Mouse (Mus musculus): ENCODE results near the gene Rasgef1b. TPM values are rescaled to one million over a fixed set of nuclear protein-coding genes. Genes with fewer than 3 reads are reported as not detected.

Rasgef1b gene
- total and polyA plus RNA-seq, 2 experiments = 4.0 to 20.4 TPM

DNA sequence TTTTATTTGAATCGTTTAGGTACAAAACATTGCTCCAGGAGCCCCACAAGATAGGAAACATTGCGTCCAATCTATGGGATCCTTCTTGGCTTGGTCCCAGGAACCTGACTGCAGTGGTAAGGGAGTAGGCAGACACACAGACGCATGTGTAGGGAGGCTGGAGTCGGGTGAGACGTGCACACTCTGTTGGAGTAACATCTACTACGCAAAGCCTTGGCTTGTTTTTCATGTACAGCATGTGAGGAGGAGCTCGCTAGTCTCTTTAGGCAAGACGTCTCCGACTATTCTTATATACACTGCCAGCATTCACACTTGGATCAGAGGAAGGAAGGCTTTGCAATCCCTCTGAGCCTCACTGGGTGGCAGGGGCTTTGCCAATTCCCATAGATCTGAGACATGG lies 315.5 kb downstream of the Rasgef1b start:
- no peak overlapping the region for H3K4me3 ChIP-seq (ENCODE audit: insufficient read depth, low read depth, low read length)
- no peaks in the 10 kb centered on the region for H3K27me3 ChIP-seq (ENCODE audit: control insufficient read depth, insufficient read depth, low read length)
- H3K27ac ChIP-seq (replicated peaks; ENCODE audit: insufficient read depth, low read depth, low read length) = no peak overlapping the region
- DNase-seq (ENCODE audit: extremely low read depth, low read depth, low spot score) = no peak
- TF ChIP-seq POLR2A (IDR thresholded peaks at IDR 0.05; ENCODE audit: extremely low read depth, insufficient read depth, low read length) (no peak), CTCF (IDR thresholded peaks at IDR 0.05; ENCODE audit: low read depth, low read length) (no peak)
- H3K79me2 ChIP-seq (ENCODE audit: control insufficient read depth, insufficient read depth, low read length) = no peaks in the 10 kb centered on the region
- H3K4me1 ChIP-seq (ENCODE audit: control insufficient read depth, insufficient read depth, low read length) = no peaks in the 10 kb centered on the region
- H3K36me3 ChIP-seq (ENCODE audit: control insufficient read depth, insufficient read depth, low read length) = no peaks in the 10 kb centered on the region
- 96% methylated on average over 9 of the region's 9 CpGs for WGBS
- no peak overlapping the region for H3K9ac ChIP-seq (ENCODE audit: low read depth, low read length)

GRCm38 (mm10) chr5:99404403-99405170 lies 324.3 kb downstream of the Rasgef1b start:
- no peak overlapping the region for H3K27ac ChIP-seq (replicated peaks; ENCODE audit: insufficient read depth, low read depth, low read length)
- no peaks in the 10 kb centered on the region for H3K79me2 ChIP-seq (ENCODE audit: control insufficient read depth, insufficient read depth, low read length)
- no peak overlapping the region for H3K4me3 ChIP-seq (ENCODE audit: insufficient read depth, low read depth, low read length)
- DNase-seq (ENCODE audit: extremely low read depth, low read depth, low spot score) = no peak
- no peak for TF ChIP-seq CTCF (IDR thresholded peaks at IDR 0.05; ENCODE audit: low read depth, low read length)
- no peak for TF ChIP-seq POLR2A (IDR thresholded peaks at IDR 0.05; ENCODE audit: extremely low read depth, insufficient read depth, low read length)
- H3K4me1 ChIP-seq (ENCODE audit: control insufficient read depth, insufficient read depth, low read length) = no peaks in the 10 kb centered on the region
- H3K9ac ChIP-seq (ENCODE audit: low read depth, low read length) = no peak overlapping the region
- 89% methylated on average over 11 of the region's 11 CpGs for WGBS
- no peaks in the 10 kb centered on the region for H3K27me3 ChIP-seq (ENCODE audit: control insufficient read depth, insufficient read depth, low read length)
- no peaks in the 10 kb centered on the region for H3K36me3 ChIP-seq (ENCODE audit: control insufficient read depth, insufficient read depth, low read length)

GRCm38 (mm10) chr5:99403325-99403724 lies 325.5 kb downstream of the Rasgef1b start:
- H3K4me1 ChIP-seq (ENCODE audit: control insufficient read depth, insufficient read depth, low read length) = peaks cover 5% of the 10 kb centered on the region
- no peak for TF ChIP-seq POLR2A (IDR thresholded peaks at IDR 0.05; ENCODE audit: extremely low read depth, insufficient read depth, low read length)
- TF ChIP-seq CTCF (IDR thresholded peaks at IDR 0.05; ENCODE audit: low read depth, low read length) = no peak
- no peak overlapping the region for H3K27ac ChIP-seq (replicated peaks; ENCODE audit: insufficient read depth, low read depth, low read length)
- WGBS = 76% methylated on average over 5 of the region's 5 CpGs
- H3K79me2 ChIP-seq (ENCODE audit: control insufficient read depth, insufficient read depth, low read length) = no peaks in the 10 kb centered on the region
- H3K9ac ChIP-seq (ENCODE audit: low read depth, low read length) = no peak overlapping the region
- no peak overlapping the region for H3K4me3 ChIP-seq (ENCODE audit: insufficient read depth, low read depth, low read length)
- no peaks in the 10 kb centered on the region for H3K36me3 ChIP-seq (ENCODE audit: control insufficient read depth, insufficient read depth, low read length)
- no peaks in the 10 kb centered on the region for H3K27me3 ChIP-seq (ENCODE audit: control insufficient read depth, insufficient read depth, low read length)
- no peak for DNase-seq (ENCODE audit: extremely low read depth, low read depth, low spot score)

GRCm38 (mm10) chr5:99402784-99403183 lies 326.1 kb downstream of the Rasgef1b start:
- no peak for DNase-seq (ENCODE audit: extremely low read depth, low read depth, low spot score)
- H3K79me2 ChIP-seq (ENCODE audit: control insufficient read depth, insufficient read depth, low read length) = no peaks in the 10 kb centered on the region
- no peak for TF ChIP-seq POLR2A (IDR thresholded peaks at IDR 0.05; ENCODE audit: extremely low read depth, insufficient read depth, low read length)
- no peak for TF ChIP-seq CTCF (IDR thresholded peaks at IDR 0.05; ENCODE audit: low read depth, low read length)
- H3K9ac ChIP-seq (ENCODE audit: low read depth, low read length) = no peak overlapping the region
- H3K36me3 ChIP-seq (ENCODE audit: control insufficient read depth, insufficient read depth, low read length) = no peaks in the 10 kb centered on the region
- H3K4me1 ChIP-seq (ENCODE audit: control insufficient read depth, insufficient read depth, low read length) = peaks cover 7% of the 10 kb centered on the region
- H3K27ac ChIP-seq (replicated peaks; ENCODE audit: insufficient read depth, low read depth, low read length) = no peak overlapping the region
- 82% methylated on average over 2 of the region's 2 CpGs for WGBS
- H3K27me3 ChIP-seq (ENCODE audit: control insufficient read depth, insufficient read depth, low read length) = no peaks in the 10 kb centered on the region
- no peak overlapping the region for H3K4me3 ChIP-seq (ENCODE audit: insufficient read depth, low read depth, low read length)

GRCm38 (mm10) chr5:99402297-99402696 lies 326.6 kb downstream of the Rasgef1b start:
- H3K9ac ChIP-seq (ENCODE audit: low read depth, low read length) = no peak overlapping the region
- no peaks in the 10 kb centered on the region for H3K36me3 ChIP-seq (ENCODE audit: control insufficient read depth, insufficient read depth, low read length)
- H3K4me1 ChIP-seq (ENCODE audit: control insufficient read depth, insufficient read depth, low read length) = peaks cover 7% of the 10 kb centered on the region
- H3K27ac ChIP-seq (replicated peaks; ENCODE audit: insufficient read depth, low read depth, low read length) = no peak overlapping the region
- no peak for TF ChIP-seq POLR2A (IDR thresholded peaks at IDR 0.05; ENCODE audit: extremely low read depth, insufficient read depth, low read length)
- TF ChIP-seq CTCF (IDR thresholded peaks at IDR 0.05; ENCODE audit: low read depth, low read length) = no peak
- H3K4me3 ChIP-seq (ENCODE audit: insufficient read depth, low read depth, low read length) = no peak overlapping the region
- no peaks in the 10 kb centered on the region for H3K79me2 ChIP-seq (ENCODE audit: control insufficient read depth, insufficient read depth, low read length)
- no peaks in the 10 kb centered on the region for H3K27me3 ChIP-seq (ENCODE audit: control insufficient read depth, insufficient read depth, low read length)
- WGBS = 85% methylated on average over 7 of the region's 7 CpGs
- no peak for DNase-seq (ENCODE audit: extremely low read depth, low read depth, low spot score)

Measured in liver, adult 2 months (tissue).